Mouse (Mus musculus): Measurements from ENCODE around the gene Ngrn. TPM values are rescaled to one million over a fixed set of nuclear protein-coding genes. Genes with fewer than 3 reads are reported as not detected.
A peak's percentile ranks its signal among the peaks of the same experiment; 100 is the strongest.

The Ngrn gene
- total RNA-seq, 2 experiments from 2014 or later, result 24.4 to 24.6 TPM

GRCm38 (mm10) chr7:80257706-80258105 lies 3.3 kb upstream of the Ngrn start:
- DNase-seq (ENCODE audit: low spot score in 2 of 2), result no peak

- no peak for DNase-seq (ENCODE audit: low spot score in 2 of 2)
These were observed 466 bp downstream of the Ngrn start for GRCm38 (mm10) chr7:80261372-80261990.

- no peak for DNase-seq (ENCODE audit: low spot score in 2 of 2)
These were observed 3.6 kb downstream of the Ngrn start for GRCm38 (mm10) chr7:80264606-80265005.

GRCm38 (mm10) chr7:80267764-80268163 lies 6.7 kb downstream of the Ngrn start:
- DNase-seq (ENCODE audit: low spot score in 2 of 2), result no peak

GRCm38 (mm10) chr7:80268897-80269750 lies 8.1 kb downstream of the Ngrn start, which contains the start of gene Vps33b:
TSS of gene Vps33b (plus strand) at chr7:80269649.
- peak; percentile 95 to 99 for DNase-seq (ENCODE audit: low spot score in 2 of 2)

- DNase-seq (ENCODE audit: low spot score in 2 of 2), result no peak
These were observed 8.8 kb downstream of the Ngrn start for GRCm38 (mm10) chr7:80269751-80270255.

GRCm38 (mm10) chr7:80273456-80273855 lies 12.4 kb downstream of the Ngrn start:
- no peak for DNase-seq (ENCODE audit: low spot score in 2 of 2)

GRCm38 (mm10) chr7:80276374-80276773 lies 15.4 kb downstream of the Ngrn start:
- DNase-seq (ENCODE audit: low spot score in 2 of 2), result no peak

GRCm38 (mm10) chr7:80280032-80280431 lies 19.0 kb downstream of the Ngrn start:
- DNase-seq (ENCODE audit: low spot score in 2 of 2), result no peak

- no peak for DNase-seq (ENCODE audit: low spot score in 2 of 2)
These were observed 20.0 kb downstream of the Ngrn start for GRCm38 (mm10) chr7:80280998-80281397.

- no peak for DNase-seq (ENCODE audit: low spot score in 2 of 2)
These were observed 20.6 kb downstream of the Ngrn start for GRCm38 (mm10) chr7:80281646-80282045.

- no peak for DNase-seq (ENCODE audit: low spot score in 2 of 2)
These were observed 22.4 kb downstream of the Ngrn start for GRCm38 (mm10) chr7:80283226-80283918.

GRCm38 (mm10) chr7:80284391-80284790 lies 23.4 kb downstream of the Ngrn start:
- no peak for DNase-seq (ENCODE audit: low spot score in 2 of 2)

- no peak for DNase-seq (ENCODE audit: low spot score in 2 of 2)
These were observed 24.7 kb downstream of the Ngrn start for GRCm38 (mm10) chr7:80285725-80286124.

- DNase-seq (ENCODE audit: low spot score in 2 of 2), result no peak
These were observed 26.7 kb downstream of the Ngrn start for GRCm38 (mm10) chr7:80287736-80288135.

GRCm38 (mm10) chr7:80294062-80294763 lies 33.2 kb downstream of the Ngrn start, which contains the start of gene Prc1:
TSS of gene Prc1 (plus strand) at chr7:80294450.
- DNase-seq (ENCODE audit: low spot score in 2 of 2), result peak; percentile 95 to 97

- DNase-seq (ENCODE audit: low spot score in 2 of 2), result no peak
These were observed 34.0 kb downstream of the Ngrn start for GRCm38 (mm10) chr7:80294764-80295648.

- no peak for DNase-seq (ENCODE audit: low spot score in 2 of 2)
These were observed 35.4 kb downstream of the Ngrn start for GRCm38 (mm10) chr7:80296462-80296861.

- no peak for DNase-seq (ENCODE audit: low spot score in 2 of 2)
These were observed 36.0 kb downstream of the Ngrn start for GRCm38 (mm10) chr7:80297041-80297440.

- DNase-seq (ENCODE audit: low spot score in 2 of 2), result no peak
These were observed 37.7 kb downstream of the Ngrn start for GRCm38 (mm10) chr7:80298754-80299153.
